Mouse (Mus musculus): ENCODE results near the gene Hnrnpc. TPM values are rescaled to one million over a fixed set of nuclear protein-coding genes. Genes with fewer than 3 reads are reported as not detected.
"Not testable (repeated sequence)": the region's sequence is repeated elsewhere in the genome, so short reads cannot be mapped to it uniquely, and the experiment has no call there.

Hnrnpc gene
- polyA plus RNA-seq, 1 experiment from 2014 or later, result 873 TPM

DNA sequence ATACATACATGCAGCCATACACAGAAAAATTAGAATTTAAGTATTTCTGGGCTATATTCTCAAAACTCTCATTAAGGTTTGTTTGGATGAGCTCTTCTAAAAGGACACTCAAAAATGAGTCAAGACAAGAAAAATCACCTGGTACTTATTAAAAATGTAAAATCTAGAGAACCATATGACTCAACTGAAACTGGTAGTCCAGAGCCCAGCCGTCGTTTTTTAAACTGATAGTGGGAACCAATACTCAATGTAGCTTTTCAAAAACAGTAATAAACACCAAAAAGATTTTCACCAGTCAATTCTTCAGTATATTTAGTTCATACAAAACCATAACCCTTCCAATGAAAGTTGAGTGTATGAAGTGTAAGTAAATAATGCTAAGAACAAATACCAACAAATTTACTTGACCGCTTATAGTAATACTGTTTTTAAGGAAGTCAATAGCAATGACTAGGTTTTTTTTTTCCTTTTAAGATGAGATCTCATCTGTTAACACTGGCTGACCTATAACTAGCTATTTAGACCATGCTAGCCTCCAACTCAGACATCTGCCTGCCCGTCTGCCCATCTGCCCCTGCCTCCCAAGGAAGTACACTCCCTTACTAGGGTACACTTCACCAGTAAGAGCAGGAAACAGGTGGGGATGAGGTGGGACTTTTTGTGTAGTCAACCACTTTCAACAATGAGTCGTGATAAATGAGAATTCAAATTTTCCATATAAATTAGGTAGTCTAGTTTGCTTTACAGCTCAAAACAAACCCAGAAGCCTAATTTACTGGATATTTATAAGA lies 3.5 kb downstream of the Hnrnpc start:
- ATAC-seq (ENCODE audit: low FRiP score), result no peak
- Histone ChIP-seq H3K27me3 (no peaks in the 10 kb centered on the region), H3K36me3 (replicated peaks) (peaks cover 29% of the 10 kb centered on the region), H3K9me3 (no peaks in the 10 kb centered on the region), H3K4me2 (0 out of 2 replicates have a peak overlapping the region, but pooled peaks have one; percentile 1), H3K4me1 (peaks cover 29% of the 10 kb centered on the region), H3K4me3 (replicated peaks) (no peak overlapping the region), H3K27ac (no peak overlapping the region), H3K9ac (no peak overlapping the region)
- WGBS, result 81% methylated on average over 5 of the region's 5 CpGs

DNA sequence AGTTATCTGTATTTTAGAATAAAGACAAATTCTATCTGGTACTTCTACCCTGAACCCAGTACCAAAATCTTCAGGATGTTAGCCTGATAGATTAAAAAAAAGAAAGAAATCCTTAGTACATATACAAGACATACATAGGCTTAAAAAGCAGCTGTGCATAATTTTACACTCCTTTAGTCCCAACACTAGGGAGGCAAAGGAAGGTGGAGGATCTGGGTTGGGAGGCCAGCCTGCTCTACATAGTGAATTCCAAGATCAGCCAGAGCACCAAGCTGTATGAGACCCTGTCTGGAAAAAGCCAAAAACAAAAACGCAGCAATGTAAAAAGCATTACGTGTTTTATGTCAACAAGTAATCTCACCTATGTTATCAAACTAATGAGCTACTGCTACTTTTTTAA lies 4.3 kb downstream of the Hnrnpc start:
- H3K9me3 ChIP-seq, result no peaks in the 10 kb centered on the region
- no peak for ATAC-seq (ENCODE audit: low FRiP score)
- 88% methylated on average over 2 of the region's 2 CpGs for WGBS
- no peak overlapping the region for H3K27ac ChIP-seq
- peaks cover 33% of the 10 kb centered on the region for H3K36me3 ChIP-seq (replicated peaks)
- H3K4me1 ChIP-seq, result peaks cover 29% of the 10 kb centered on the region
- H3K27me3 ChIP-seq, result no peaks in the 10 kb centered on the region
- H3K4me2 ChIP-seq, result no peak overlapping the region
- H3K4me3 ChIP-seq (replicated peaks), result no peak overlapping the region
- H3K9ac ChIP-seq, result no peak overlapping the region

- H3K9me3 ChIP-seq; H3K27ac ChIP-seq; H3K4me2 ChIP-seq; H3K4me3 ChIP-seq (replicated peaks); H3K27me3 ChIP-seq; H3K9ac ChIP-seq; ATAC-seq (ENCODE audit: low FRiP score): not testable (repeated sequence)
- Histone ChIP-seq H3K4me1 (peaks cover 27% of the 10 kb centered on the region), H3K36me3 (replicated peaks) (peaks cover 33% of the 10 kb centered on the region)
- WGBS, result 87% methylated on average over 3 of the region's 3 CpGs
These were observed 5.4 kb downstream of the Hnrnpc start for GRCm38 (mm10) chr14:52098387-52098786.

DNA sequence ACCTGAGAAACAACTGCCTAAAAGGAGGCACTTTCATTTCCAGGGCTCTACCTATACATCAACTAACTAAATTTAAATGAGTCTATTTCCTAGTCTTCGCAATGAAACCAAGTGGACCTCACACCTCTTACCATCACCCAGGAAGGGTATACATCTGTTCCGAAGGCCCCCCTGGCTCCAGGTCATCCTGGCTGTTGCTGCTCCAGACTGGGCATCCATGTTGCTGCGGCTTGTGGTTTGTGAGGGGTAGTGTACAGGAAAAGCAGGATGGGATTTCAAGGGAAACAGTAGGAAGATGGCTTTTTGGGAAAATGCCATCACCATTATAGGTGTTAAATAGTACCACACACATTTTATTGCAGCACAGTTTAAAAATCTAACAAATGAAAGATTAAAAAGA lies 6.6 kb downstream of the Hnrnpc start:
- not testable (repeated sequence) for H3K27me3 ChIP-seq; H3K9me3 ChIP-seq; H3K27ac ChIP-seq; H3K9ac ChIP-seq; ATAC-seq (ENCODE audit: low FRiP score); H3K4me3 ChIP-seq (replicated peaks); H3K4me2 ChIP-seq
- 93% methylated on average over 3 of the region's 3 CpGs for WGBS
- H3K4me1 ChIP-seq, result peaks cover 20% of the 10 kb centered on the region
- H3K36me3 ChIP-seq (replicated peaks), result peaks cover 41% of the 10 kb centered on the region

GRCm38 (mm10) chr14:52094533-52094932 lies 9.3 kb downstream of the Hnrnpc start:
- Histone ChIP-seq H3K4me2 (no peak overlapping the region), H3K27me3 (no peaks in the 10 kb centered on the region), H3K4me1 (peaks cover under 1% of the 10 kb centered on the region; the same call in 1 of the 2 replicates), H3K9me3 (no peaks in the 10 kb centered on the region), H3K4me3 (replicated peaks) (no peak overlapping the region), H3K27ac (no peak overlapping the region), H3K9ac (no peak overlapping the region), H3K36me3 (replicated peaks) (peaks cover 52% of the 10 kb centered on the region)
- WGBS, result 96% methylated on average over 1 of the region's 1 CpGs
- no peak for ATAC-seq (ENCODE audit: low FRiP score)

DNA sequence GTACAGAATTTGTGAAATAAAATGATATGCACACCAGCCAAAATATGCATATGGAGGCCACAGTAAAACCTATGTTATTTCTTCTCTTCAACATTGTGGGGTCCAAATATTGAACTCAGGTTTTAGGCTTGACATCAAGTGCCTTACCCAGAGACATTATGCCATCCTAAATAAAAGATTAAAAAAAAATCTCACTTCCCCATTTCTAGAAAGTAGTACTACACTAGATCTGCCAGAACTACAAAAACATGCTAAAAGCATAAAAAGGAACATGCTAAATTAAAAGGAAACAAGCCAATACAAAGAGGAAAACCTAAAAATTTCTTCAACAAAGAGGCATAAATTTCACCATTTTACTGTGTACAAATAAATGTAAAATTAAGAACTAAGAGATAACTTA lies 20.7 kb downstream of the Hnrnpc start:
- no peak for ATAC-seq (ENCODE audit: low FRiP score)
- H3K9ac ChIP-seq, result no peak overlapping the region
- H3K27me3 ChIP-seq, result no peaks in the 10 kb centered on the region
- H3K27ac ChIP-seq, result no peak overlapping the region
- no peak overlapping the region for H3K4me2 ChIP-seq
- no peaks in the 10 kb centered on the region for H3K4me1 ChIP-seq
- H3K36me3 ChIP-seq (replicated peaks), result peaks cover 61% of the 10 kb centered on the region
- H3K9me3 ChIP-seq, result no peaks in the 10 kb centered on the region
- H3K4me3 ChIP-seq (replicated peaks), result no peak overlapping the region

GRCm38 (mm10) chr14:52071599-52072137 lies 32.2 kb downstream of the Hnrnpc start:
- H3K27ac ChIP-seq, result no peak overlapping the region
- no peaks in the 10 kb centered on the region for H3K27me3 ChIP-seq
- H3K4me3 ChIP-seq (replicated peaks), result no peak overlapping the region
- H3K9me3 ChIP-seq, result no peaks in the 10 kb centered on the region
- peak; percentile 27; the same call in 1 of the 2 replicates for ATAC-seq (ENCODE audit: low FRiP score)
- H3K9ac ChIP-seq, result no peak overlapping the region
- no peaks in the 10 kb centered on the region for H3K4me1 ChIP-seq
- WGBS, result 93% methylated on average over 15 of the region's 15 CpGs
- no peak overlapping the region for H3K4me2 ChIP-seq
- H3K36me3 ChIP-seq (replicated peaks), result peaks cover 61% of the 10 kb centered on the region

DNA sequence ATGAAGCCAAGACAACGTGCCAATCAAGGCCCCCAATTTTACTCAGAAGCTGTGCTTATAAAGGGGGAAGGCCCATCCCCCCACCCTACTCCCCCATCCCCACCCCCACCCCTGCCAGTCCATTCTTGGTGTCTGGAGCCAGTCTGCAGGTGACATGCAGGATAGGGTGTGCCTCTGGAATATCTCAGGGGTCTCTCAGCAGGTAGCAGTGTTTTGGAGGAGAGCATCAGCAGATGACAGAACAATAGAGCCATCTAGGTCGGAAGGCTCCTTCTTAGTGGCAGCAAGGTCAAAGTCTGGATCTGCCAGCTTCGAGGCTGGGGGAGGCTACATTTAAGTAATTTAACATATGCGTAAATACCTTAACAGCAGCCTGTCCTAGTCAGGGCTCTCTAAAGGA lies 37.7 kb downstream of the Hnrnpc start:
- ATAC-seq (ENCODE audit: low FRiP score), result no peak
- 51% methylated on average over 4 of the region's 4 CpGs for WGBS
- no peaks in the 10 kb centered on the region for H3K4me1 ChIP-seq
- no peak overlapping the region for H3K27ac ChIP-seq
- H3K27me3 ChIP-seq, result no peaks in the 10 kb centered on the region
- H3K36me3 ChIP-seq (replicated peaks), result peaks cover 10% of the 10 kb centered on the region
- H3K9ac ChIP-seq, result no peak overlapping the region
- H3K4me2 ChIP-seq, result no peak overlapping the region
- no peaks in the 10 kb centered on the region for H3K9me3 ChIP-seq
- H3K4me3 ChIP-seq (replicated peaks), result no peak overlapping the region

- no peak overlapping the region for H3K4me2 ChIP-seq
- H3K4me3 ChIP-seq (replicated peaks), result no peak overlapping the region
- H3K27me3 ChIP-seq, result no peaks in the 10 kb centered on the region
- H3K4me1 ChIP-seq, result no peaks in the 10 kb centered on the region
- no peak overlapping the region for H3K27ac ChIP-seq
- no peak for ATAC-seq (ENCODE audit: low FRiP score)
- 87% methylated on average over 8 of the region's 8 CpGs for WGBS
- H3K9ac ChIP-seq, result no peak overlapping the region
- H3K36me3 ChIP-seq (replicated peaks), result no peaks in the 10 kb centered on the region
- no peaks in the 10 kb centered on the region for H3K9me3 ChIP-seq
These were observed 42.0 kb downstream of the Hnrnpc start for GRCm38 (mm10) chr14:52061798-52062197.

- Histone ChIP-seq H3K27ac (no peak overlapping the region), H3K9ac (no peak overlapping the region)
- WGBS, result 71% methylated on average over 1 of the region's 1 CpGs
These were observed 43.0 kb downstream of the Hnrnpc start for GRCm38 (mm10) chr14:52060800-52061199.

GRCm38 (mm10) chr14:52059982-52060381 lies 43.8 kb downstream of the Hnrnpc start:
- no peaks in the 10 kb centered on the region for H3K27me3 ChIP-seq
- WGBS, result 70% methylated on average over 4 of the region's 4 CpGs

More at GRCm38 (mm10) chr14:52060800-52061199, 43.0 kb downstream of the Hnrnpc start:
- Histone ChIP-seq H3K4me1 (no peaks in the 10 kb centered on the region), H3K4me3 (replicated peaks) (no peak overlapping the region), H3K27me3 (no peaks in the 10 kb centered on the region), H3K36me3 (replicated peaks) (no peaks in the 10 kb centered on the region), H3K9me3 (no peaks in the 10 kb centered on the region), H3K4me2 (no peak overlapping the region)
- ATAC-seq (ENCODE audit: low FRiP score), result no peak

GRCm38 (mm10) chr14:52052720-52053119 lies 51.1 kb downstream of the Hnrnpc start:
- not testable (repeated sequence) for H3K4me2 ChIP-seq; H3K27me3 ChIP-seq; H3K27ac ChIP-seq; H3K9me3 ChIP-seq; ATAC-seq (ENCODE audit: low FRiP score); H3K4me3 ChIP-seq (replicated peaks); H3K4me1 ChIP-seq; H3K9ac ChIP-seq; H3K36me3 ChIP-seq (replicated peaks)
- WGBS, result 93% methylated on average over 3 of the region's 3 CpGs

More at GRCm38 (mm10) chr14:52059982-52060381, 43.8 kb downstream of the Hnrnpc start:
- H3K4me2 ChIP-seq, result no peak overlapping the region
- no peak for ATAC-seq (ENCODE audit: low FRiP score)
- no peaks in the 10 kb centered on the region; the same call in 1 of the 2 replicates for H3K4me1 ChIP-seq
- no peak overlapping the region for H3K27ac ChIP-seq
- no peak overlapping the region for H3K4me3 ChIP-seq (replicated peaks)
- H3K36me3 ChIP-seq (replicated peaks), result no peaks in the 10 kb centered on the region
- H3K9me3 ChIP-seq, result no peaks in the 10 kb centered on the region
- no peak overlapping the region for H3K9ac ChIP-seq

Measured in forebrain, embryonic 12.5 days (tissue).